Mouse (Mus musculus) CH12.LX (cell line): ENCODE data around the gene Nle1. TPM values are rescaled to one million over a fixed set of nuclear protein-coding genes. Genes with fewer than 3 reads are reported as not detected.

Experiments
- DNase-seq: peaks from one replicate; pipeline ENCODE4 v3.0.0-alpha.2; 2013; ENCODE audit errors: extremely low read depth
- H3K27ac ChIP-seq: 2 replicates; pipeline ENCODE4 v1.5.1; 2012; ENCODE audit warnings: low read depth, mild to moderate bottlenecking, control low read depth, moderate library complexity; ENCODE audit not compliant: insufficient read depth
- H3K27me3 ChIP-seq: replicated peaks from 2 replicates; pipeline ENCODE3; 2012; ENCODE audit warnings: inconsistent platforms
- H3K36me3 ChIP-seq, 2 experiments: replicated peaks in 1 of 2; 2 replicates each; pipeline versions ENCODE3 to v1.6.1; 2012; ENCODE audit warnings: inconsistent platforms in 1 of 2, low read length in 1 of 2, mild to moderate bottlenecking in 1 of 2, mixed read lengths in 1 of 2, moderate library complexity in 1 of 2; ENCODE audit not compliant: control insufficient read depth in 1 of 2, insufficient read depth in 1 of 2
- H3K4me1 ChIP-seq, 2 experiments: 2 replicates each; pipeline ENCODE4 v1.6.1; 2012; ENCODE audit warnings: inconsistent platforms in 1 of 2, moderate library complexity in 1 of 2; ENCODE audit not compliant: insufficient read depth in 2 of 2, control insufficient read depth in 1 of 2
- H3K4me2 ChIP-seq: 2 replicates; pipeline ENCODE4 v1.6.1; 2012; ENCODE audit warnings: low read depth, mild to moderate bottlenecking, control low read depth; ENCODE audit not compliant: poor library complexity, insufficient read depth, severe bottlenecking
- H3K4me3 ChIP-seq, 3 experiments: fragments of 150-350 bp in 1 of 3; sonication (generic) in 1 of 3; replicated peaks in 1 of 3; 2 replicates each; pipeline versions ENCODE3 to v1.5.1; 2011 to 2012; ENCODE audit warnings: low read depth in 2 of 3, low read length in 2 of 3, mild to moderate bottlenecking in 2 of 3, moderate library complexity in 2 of 3, control low read depth in 1 of 3, improper control_type of control experiment in 1 of 3, inconsistent platforms in 1 of 3, mixed read lengths in 1 of 3; ENCODE audit not compliant: poor library complexity in 1 of 3
- H3K79me2 ChIP-seq: replicated peaks from 2 replicates; pipeline ENCODE4 v1.6.1; 2012; ENCODE audit warnings: mild to moderate bottlenecking, moderate library complexity; ENCODE audit not compliant: control insufficient read depth, poor library complexity, insufficient read depth, severe bottlenecking; ENCODE audit errors: extremely low read depth
- H3K9ac ChIP-seq: 2 replicates; pipeline ENCODE4 v1.6.1; 2012; ENCODE audit warnings: low read depth, mild to moderate bottlenecking, control low read depth, moderate library complexity; ENCODE audit not compliant: insufficient read depth
- H3K9me3 ChIP-seq: replicated peaks from 2 replicates; pipeline ENCODE3; 2012; ENCODE audit warnings: low read length, inconsistent platforms, mixed read lengths
- CHD2 ChIP-seq: IDR thresholded peaks from 2 replicates; pipeline ENCODE4 v1.6.1; 2011; ENCODE audit warnings: low read length, improper control_type of control experiment
- CTCF ChIP-seq, 2 experiments: IDR thresholded peaks in 1 of 2; conservative IDR thresholded peaks in 1 of 2; 2 replicates each; pipeline ENCODE4 v1.5.1; 2011 to 2012; ENCODE audit warnings: low read depth in 2 of 2, low read length in 2 of 2, improper control_type of control experiment in 1 of 2, inconsistent platforms in 1 of 2, mild to moderate bottlenecking in 1 of 2, moderate library complexity in 1 of 2
- E2F4 ChIP-seq: IDR thresholded peaks from 2 replicates; pipeline ENCODE4 v1.6.1; 2011; ENCODE audit warnings: low read depth, low read length, improper control_type of control experiment; ENCODE audit not compliant: insufficient replicate concordance
- EP300 ChIP-seq: IDR thresholded peaks from 2 replicates; pipeline ENCODE4 v1.6.1; 2011; ENCODE audit warnings: low read length, improper control_type of control experiment
- HCFC1 ChIP-seq: IDR thresholded peaks from 2 replicates; pipeline ENCODE4 v1.6.1; 2012; ENCODE audit warnings: low read depth, mild to moderate bottlenecking, inconsistent platforms, low read length, improper control_type of control experiment
- IRF4 ChIP-seq: IDR thresholded peaks from 2 replicates; pipeline ENCODE4 v1.6.1; 2014; ENCODE audit warnings: low read depth, mild to moderate bottlenecking, inconsistent platforms, low read length, improper control_type of control experiment
- JUND ChIP-seq: conservative IDR thresholded peaks from 2 replicates; pipeline ENCODE4 v1.6.1; 2011; ENCODE audit warnings: low read depth, low read length, improper control_type of control experiment
- MAX ChIP-seq: IDR thresholded peaks from 2 replicates; pipeline ENCODE4 v1.6.1; 2011; ENCODE audit warnings: low read length, improper control_type of control experiment
- MEF2A ChIP-seq: IDR thresholded peaks from 2 replicates; pipeline ENCODE4 v1.6.1; 2014; ENCODE audit warnings: low read depth, mild to moderate bottlenecking, inconsistent platforms, low read length, improper control_type of control experiment, borderline replicate concordance
- MYC ChIP-seq: IDR thresholded peaks from 2 replicates; pipeline ENCODE4 v1.6.1; 2011; ENCODE audit warnings: low read depth, mild to moderate bottlenecking, improper control_type of control experiment, low read length
- NELFE ChIP-seq: IDR thresholded peaks from 2 replicates; pipeline ENCODE4 v1.6.1; 2011; ENCODE audit warnings: low read depth, low read length, improper control_type of control experiment
- PAX5 ChIP-seq: IDR thresholded peaks from 2 replicates; pipeline ENCODE4 v1.6.1; 2012; ENCODE audit warnings: low read length, inconsistent platforms, mixed read lengths
- SMC3 ChIP-seq: IDR thresholded peaks from 2 replicates; pipeline ENCODE4 v1.6.1; 2011; ENCODE audit warnings: low read depth, low read length, improper control_type of control experiment
- USF1 ChIP-seq: IDR thresholded peaks from 2 replicates; pipeline ENCODE4 v1.6.1; 2014; ENCODE audit warnings: low read depth, mild to moderate bottlenecking, inconsistent platforms, low read length, improper control_type of control experiment
- USF2 ChIP-seq: conservative IDR thresholded peaks from 2 replicates; pipeline ENCODE4 v1.6.1; 2011; ENCODE audit warnings: low read depth, low read length, improper control_type of control experiment
- ZC3H11A ChIP-seq: IDR thresholded peaks from 2 replicates; pipeline ENCODE4 v1.6.1; 2012; ENCODE audit warnings: low read depth, mild to moderate bottlenecking, inconsistent platforms, low read length, improper control_type of control experiment
- dilution Hi-C: fragments of 300-500 bp; cut with MboI; formaldehyde crosslinking; loops from 2 replicates; pipeline ENCODE4 v1.14.3; 2020; ENCODE audit warnings: low sequenced_read_pairs; ENCODE audit not compliant: extremely low pct_unique_long_range_greater_than_20kb, extremely low pct_ligation_motif_present
- in situ Hi-C: fragments of 300-500 bp; cut with MboI; formaldehyde crosslinking; loops from 3 replicates; pipeline ENCODE4 v1.14.3; 2019; ENCODE audit warnings: low sequenced_read_pairs, low pct_ligation_motif_present, low pct_unique_long_range_greater_than_20kb, mixed read lengths
- polyA plus RNA-seq: library from polyadenylated mRNA; unstranded; fragments of >175 nt; gene quantifications from 2 replicates; pipeline ENCODE4 v1.2.1, GENCODE M21; 2012; ENCODE audit warnings: low read depth; ENCODE audit not compliant: insufficient read length
- total RNA-seq, 2 experiments: library from RNA; depleted of rRNA; stranded (reverse); fragments of 300-350 nt in 1 of 2; fragments of >200 nt in 1 of 2; gene quantifications; 2 replicates each; pipeline ENCODE4 v1.2.3; 2012 to 2014

Gene Nle1
- total and polyA plus RNA-seq, 3 experiments = 54.9 to 107 (median 69.1) TPM

DNA sequence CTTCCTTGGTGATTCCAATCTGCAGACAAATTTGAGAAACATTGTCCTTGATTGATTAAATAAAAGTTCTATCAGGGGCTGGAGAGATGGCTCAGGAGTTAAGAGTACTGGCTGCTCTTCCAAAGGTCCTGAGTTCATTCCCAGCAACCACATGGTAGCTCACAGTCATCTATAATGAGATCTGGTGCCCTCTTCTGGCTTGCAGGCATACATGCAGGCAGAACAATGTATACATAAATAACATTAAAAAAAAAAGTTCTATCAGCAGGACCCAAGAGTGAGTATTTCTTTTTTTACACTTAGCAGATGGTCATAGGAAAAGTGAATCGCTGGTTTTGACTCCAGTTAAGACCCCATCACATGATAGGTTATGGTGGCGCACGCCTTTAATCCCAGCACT is 21.7 kb downstream of the Nle1 start (continued):
- peak; percentile 25; the same call in 1 of the 2 replicates for TF ChIP-seq ZC3H11A

DNA sequence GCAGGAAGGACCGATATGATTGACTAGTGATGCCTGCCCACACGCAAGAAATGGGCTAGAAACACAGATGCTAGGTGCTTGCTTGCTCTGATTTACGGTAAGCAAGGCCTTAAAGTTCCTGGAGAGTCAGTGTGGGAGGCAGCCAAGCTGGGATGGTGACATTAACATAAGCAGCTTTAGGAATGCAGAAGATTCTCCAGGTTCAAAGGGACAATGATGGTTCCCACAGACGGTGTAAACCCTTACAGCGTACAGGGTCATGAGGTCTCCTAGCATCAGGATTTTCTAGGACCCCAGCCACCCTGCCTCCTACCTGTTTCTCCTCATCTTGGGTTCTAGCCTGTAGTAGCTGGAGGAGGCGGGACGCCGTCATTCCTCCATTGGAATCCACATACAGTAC is 25.0 kb downstream of the Nle1 start:
- H3K4me2 ChIP-seq = no peak overlapping the region
- TF ChIP-seq JUND (no peak), USF1 (no peak), EP300 (no peak), MYC (no peak), MEF2A (no peak), CHD2 (no peak), HCFC1 (no peak), PAX5 (no peak), E2F4 (no peak), SMC3 (no peak)
- peaks cover 38 to 78% of the 10 kb centered on the region in 2 experiments for H3K36me3 ChIP-seq
- no peaks in the 10 kb centered on the region for H3K27me3 ChIP-seq
- no peak overlapping the region for H3K27ac ChIP-seq
- DNase-seq = no peak
- H3K9me3 ChIP-seq = no peaks in the 10 kb centered on the region
- H3K9ac ChIP-seq = no peak overlapping the region
- in situ Hi-C loops (loop anchor here (10.0 kb wide), 1 partner anchor 628 kb away; no protein-coding TSS in a partner anchor), dilution Hi-C loops (no loop called here)
- H3K4me1 ChIP-seq = peaks cover under 1 to 23% of the 10 kb centered on the region in 2 experiments
- 0 out of 2 replicates have a peak, but pooled peaks cover 3% of the 10 kb centered on the region for H3K79me2 ChIP-seq
- H3K4me3 ChIP-seq = no peak overlapping the region

DNA sequence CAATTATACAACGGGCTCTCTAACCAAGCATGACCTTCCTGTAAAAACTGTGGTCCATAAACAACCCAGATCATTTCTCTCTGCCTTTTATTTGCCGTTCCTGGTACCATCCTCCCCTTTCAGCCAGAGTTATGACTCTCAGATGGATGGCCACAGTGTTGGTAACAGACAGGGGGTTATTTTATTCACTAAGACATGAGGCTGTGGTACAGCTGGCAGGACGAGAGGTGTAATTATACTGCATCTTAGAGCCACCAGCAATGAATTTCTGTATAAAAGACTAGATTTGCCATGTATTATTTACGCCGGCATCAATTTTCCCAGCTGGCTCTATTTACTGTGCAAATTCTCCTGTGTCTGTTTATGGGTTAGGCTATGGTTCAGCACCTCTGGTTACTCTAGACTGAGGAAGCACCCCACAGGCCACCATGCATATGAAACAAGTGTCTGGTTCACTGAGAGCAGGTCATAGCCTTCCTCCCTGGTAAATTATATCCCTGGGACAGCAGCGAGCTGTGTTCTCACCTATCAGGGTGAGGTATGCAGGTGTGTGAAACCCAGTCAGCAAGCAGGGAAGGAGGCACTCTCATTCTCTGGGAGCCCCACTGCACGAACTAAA is 30.4 kb downstream of the Nle1 start:
- in situ Hi-C loops = no loop called here

More for the DNA sequence above, 30.4 kb downstream of the Nle1 start:
- Histone ChIP-seq H3K9me3 (peaks cover 2% of the 10 kb centered on the region), H3K4me1 (peaks cover 0 to 3% of the 10 kb centered on the region in 2 experiments; a peak in 1 of 4 replicates), H3K27ac (no peak overlapping the region), H3K36me3 (peaks cover 31 to 58% of the 10 kb centered on the region in 2 experiments), H3K4me3 (no peak overlapping the region), H3K4me2 (no peak overlapping the region), H3K79me2 (no peaks in the 10 kb centered on the region), H3K27me3 (no peaks in the 10 kb centered on the region), H3K9ac (no peak overlapping the region)
- no peak for DNase-seq
- TF ChIP-seq CTCF (conservative IDR thresholded peaks at IDR 0.05 in 1 of 2, IDR thresholded peaks at IDR 0.05 in 1 of 2; ENCODE audit: low read depth in 2 of 2, low read length in 2 of 2) (no peak), USF2 (no peak), MYC (no peak), MAX (no peak), NELFE (no peak), IRF4 (no peak)
- dilution Hi-C loops = no loop called here
